Mouse (Mus musculus) sigmoid colon, adult 10 weeks (tissue): ENCODE measurements around the gene Vmn2r27. TPM values are rescaled to one million over a fixed set of nuclear protein-coding genes. Genes with fewer than 3 reads are reported as not detected.

Experiments used
- polyA plus RNA-seq: library from polyadenylated mRNA; stranded (reverse); fragments of 350-450 nt; fragmentation: Illumina TruSeq; extraction: RNeasy Lipid Tissue Mini Kit (QIAGEN cat#74804); gene quantifications from one replicate; pipeline ENCODE4 v1.2.3, GENCODE M21; 2014; ENCODE audit warnings: low read depth, low replicate concordance

Gene Vmn2r27
- not detected for polyA plus RNA-seq

GRCm38 (mm10) chr6:124231756-124232155, at the start of gene Vmn2r27:
Gene Vmn2r27 (minus strand): TSS chr6:124231856.

Other genes starting within 250 kb of the Vmn2r27 start
- 0.25 TPM for gene Vmn2r26, start 207.3 kb downstream of the Vmn2r27 start, polyA plus RNA-seq
- 9.3 TPM for gene Cd163, start 72.8 kb upstream of the Vmn2r27 start, polyA plus RNA-seq
- 6.4 TPM for gene Pex5, start 183.2 kb upstream of the Vmn2r27 start, polyA plus RNA-seq
- gene Clstn3, start 232.9 kb upstream of the Vmn2r27 start, polyA plus RNA-seq: not detected